In genomic region chr9:66919382-66919971, GRCm38 (mm10) we compare ENCODE assay signal across 8 mouse cellular contexts. TPM values are rescaled to one million over a fixed set of nuclear protein-coding genes. Genes with fewer than 3 reads are reported as not detected.
DNase-seq lines count a peak whose midpoint lies in the region; ATAC-seq and TF ChIP-seq lines count a peak whose summit lies in the region.

Rab8b (minus strand) TSS chr9:66919687.

- peak; percentile 74 for TF ChIP-seq POLR2A in cortical plate, adult 2 months (IDR thresholded peaks at IDR 0.05; ENCODE audit: extremely low read depth, insufficient read depth, low read length)

- H3K4me1 ChIP-seq in cortical plate, adult 2 months (ENCODE audit: control insufficient read depth, insufficient read depth, low read length): peaks cover 6% of the 10 kb centered on the region
- peaks cover 49% of the 10 kb centered on the region for H3K4me1 ChIP-seq in megakaryocyte, embryonic 14.5 days

- no peaks in the 10 kb centered on the region; the same call in 1 of the 2 replicates for H3K9me3 ChIP-seq in megakaryocyte, embryonic 14.5 days

- no peaks in the 10 kb centered on the region for H3K27me3 ChIP-seq in megakaryocyte, embryonic 14.5 days (replicated peaks)

- H3K36me3 ChIP-seq in megakaryocyte, embryonic 14.5 days (replicated peaks; ENCODE audit: low read length): peaks cover 16% of the 10 kb centered on the region

- ATAC-seq in activated CD4-positive, CD25-positive, alpha-beta regulatory T cell, adult 4 months: peak; percentile 77

- peak within 1 kb of the TSS; percentile 84 for H3K4me3 ChIP-seq in cortical plate, adult 2 months (ENCODE audit: insufficient read depth, low read length)
- H3K4me3 ChIP-seq in megakaryocyte, embryonic 14.5 days (replicated peaks): peak within 1 kb of the TSS; percentile 100

- DNase-seq in gastrocnemius, adult 8-10 months (ENCODE audit: low spot score in 2 of 2): peak; percentile 95
- DNase-seq in hindlimb bud, embryonic 11.5 days (ENCODE audit: extremely low spot score, low read depth, low spot score): peak; percentile 89
- DNase-seq in left cerebral cortex, adult 8-10 months (ENCODE audit: low spot score in 2 of 2): peak; percentile 81 to 95
- DNase-seq in right cerebral cortex, postnatal 10 days (ENCODE audit: low spot score in 2 of 2): peak; percentile 98
- peak; percentile 92 for DNase-seq in urinary bladder, postnatal 25 days (ENCODE audit: low spot score)

- no peak for TF ChIP-seq CTCF in cortical plate, adult 2 months (IDR thresholded peaks at IDR 0.05; ENCODE audit: extremely low read depth, insufficient read depth, low read length)

- no peak within 1 kb of the TSS for H3K27ac ChIP-seq in cortical plate, adult 2 months (ENCODE audit: insufficient read depth, low read length)

RNA-seq across cellular contexts. Expression of gene Rab8b, which starts in this region (rescaled TPM):
- polyA plus RNA-seq in activated CD4-positive, CD25-positive, alpha-beta regulatory T cell, adult 4 months (2017; shearing (Covaris generic)): 100 to 1,000 TPM; 157 to 180 TPM
- 17.4 and 17.9 TPM in 2 replicates for polyA plus RNA-seq in cortical plate, adult 2 months (2012; rRNA removed)
- 1 to 10 TPM; 5.1 to 6.4 (median 5.8) TPM for total RNA-seq in gastrocnemius, adult 8-10 months (2022)
- total RNA-seq in left cerebral cortex, adult 8-10 months (2022): 10 to 100 TPM; 29.6 to 31.7 (median 30.3) TPM
- polyA plus RNA-seq in megakaryocyte, embryonic 14.5 days (2012; ENCODE audit: insufficient read depth, low replicate concordance): 3.2 TPM in 1 of 2 replicates, not detected in the other

Comparison
In these comparisons a context has a peak if more than half of its experiments do, and no peak if none do; other contexts are left out.
1. RNA of gene Rab8b (total RNA-seq): 29.6 to 31.7 TPM in left cerebral cortex, adult 8-10 months; 5.1 to 6.4 TPM in gastrocnemius, adult 8-10 months; every median in the first group is over 4 times any median in the second.
2. Peak in every context shown above with its lines, with median percentiles within 50 percentile points of each other: DNase-seq.